Mouse (Mus musculus) heart, embryonic 13.5 days (tissue): ENCODE measurements around the gene Dgki. TPM values are rescaled to one million over a fixed set of nuclear protein-coding genes. Genes with fewer than 3 reads are reported as not detected.

Experiments used
- ATAC-seq: fragments of 200-750 bp; cut with Nextera tagmentation; 2 replicates; pipeline ENCODE4 v1.8.0; 2017; ENCODE audit warnings: moderate TSS enrichment; ENCODE audit not compliant: insufficient number of reproducible peaks, low FRiP score, low TSS enrichment; ENCODE audit errors: extremely low read depth
- H3K27ac ChIP-seq: fragments of 300-500 bp; sonication (generic); replicated peaks from 2 replicates; pipeline ENCODE4 v1.5.1; 2015; ENCODE audit warnings: moderate library complexity, mild to moderate bottlenecking, inconsistent platforms
- H3K27me3 ChIP-seq: fragments of 300-500 bp; sonication (generic); replicated peaks from 2 replicates; pipeline ENCODE4 v1.6.1; 2015; ENCODE audit warnings: mild to moderate bottlenecking, inconsistent platforms
- H3K36me3 ChIP-seq: fragments of 300-500 bp; sonication (generic); 2 replicates; pipeline ENCODE4 v1.6.1; 2015; ENCODE audit warnings: mild to moderate bottlenecking, inconsistent platforms
- H3K4me1 ChIP-seq: fragments of 300-500 bp; sonication (generic); 2 replicates; pipeline ENCODE4 v1.6.1; 2015; ENCODE audit warnings: inconsistent platforms
- H3K4me2 ChIP-seq: fragments of 300-500 bp; sonication (generic); 2 replicates; pipeline ENCODE4 v1.6.1; 2015; ENCODE audit warnings: inconsistent platforms, mild to moderate bottlenecking, moderate library complexity
- H3K4me3 ChIP-seq: fragments of 300-500 bp; sonication (generic); 2 replicates; pipeline ENCODE4 v1.5.1; 2015; ENCODE audit warnings: moderate library complexity, mild to moderate bottlenecking, inconsistent platforms
- H3K9ac ChIP-seq: fragments of 300-500 bp; sonication (generic); 2 replicates; pipeline ENCODE4 v1.6.1; 2015; ENCODE audit warnings: inconsistent platforms, mild to moderate bottlenecking, moderate library complexity
- H3K9me3 ChIP-seq: fragments of 300-500 bp; sonication (generic); 2 replicates; pipeline ENCODE4 v1.6.1; 2016; ENCODE audit warnings: inconsistent platforms
- WGBS: fragments of 180-500 bp; shearing (Covaris S2); methylation state at CpG from one replicate; pipeline ENCODE4 v1.1.7; 2015; ENCODE audit warnings: mixed read lengths; 5-methylcytosine and 5-hydroxymethylcytosine counted together
- polyA plus RNA-seq: library from polyadenylated mRNA; unstranded; fragments of >200 nt; fragmentation: Nextera tagmentation; extraction: Ambion mirVana; gene quantifications from 2 replicates; pipeline ENCODE4 v1.2.1, GENCODE M21; 2015

Gene Dgki
- 0.51 and 0.63 TPM in 2 replicates for polyA plus RNA-seq

- H3K9me3 ChIP-seq = no peaks in the 10 kb centered on the region
- under 1% methylated on average over 63 of the region's 65 CpGs for WGBS
- H3K4me2 ChIP-seq = peak within 1 kb of the TSS; percentile 97
- no peak for ATAC-seq
- peaks cover 19% of the 10 kb centered on the region for H3K4me1 ChIP-seq
- peak within 1 kb of the TSS; percentile 83 for H3K9ac ChIP-seq
- H3K36me3 ChIP-seq = no peaks in the 10 kb centered on the region
- H3K27ac ChIP-seq = no peak within 1 kb of the TSS
- peaks cover 65% of the 10 kb centered on the region for H3K27me3 ChIP-seq
- H3K4me3 ChIP-seq = peak within 1 kb of the TSS; percentile 72
Observed at GRCm38 (mm10) chr6:37299562-37300390, at the start of gene Dgki. Gene Dgki, minus strand, starts transcription at chr6:37300184.

- ATAC-seq = no peak
- no peaks in the 10 kb centered on the region for H3K9me3 ChIP-seq
- no peak overlapping the region for H3K27ac ChIP-seq
- peaks cover 81% of the 10 kb centered on the region for H3K36me3 ChIP-seq
- no peak overlapping the region for H3K4me2 ChIP-seq
- no peak overlapping the region for H3K4me3 ChIP-seq
- no peaks in the 10 kb centered on the region for H3K27me3 ChIP-seq
- H3K9ac ChIP-seq = no peak overlapping the region
- H3K4me1 ChIP-seq = peaks cover 9% of the 10 kb centered on the region; the same call in 1 of the 2 replicates
- WGBS = 78% methylated on average over 5 of the region's 5 CpGs
Observed at GRCm38 (mm10) chr6:37347606-37348005, 47.6 kb upstream of the Dgki start.

GRCm38 (mm10) chr6:37338055-37338454 is 38.1 kb upstream of the Dgki start:
- 73% methylated on average over 5 of the region's 5 CpGs for WGBS
- 0 out of 2 replicates have a peak overlapping the region, but pooled peaks have one; percentile 24 for H3K27ac ChIP-seq
- H3K4me1 ChIP-seq = peaks cover 16% of the 10 kb centered on the region
- H3K27me3 ChIP-seq = no peaks in the 10 kb centered on the region
- H3K4me2 ChIP-seq = no peak overlapping the region
- H3K9ac ChIP-seq = no peak overlapping the region
- H3K9me3 ChIP-seq = no peaks in the 10 kb centered on the region
- H3K36me3 ChIP-seq = peaks cover 91% of the 10 kb centered on the region
- no peak for ATAC-seq
- no peak overlapping the region for H3K4me3 ChIP-seq

- no peak overlapping the region for H3K4me3 ChIP-seq
- H3K9ac ChIP-seq = no peak overlapping the region; the same call in 1 of the 2 replicates
- peaks cover 96% of the 10 kb centered on the region for H3K36me3 ChIP-seq
- peaks cover 23% of the 10 kb centered on the region for H3K4me1 ChIP-seq
- H3K4me2 ChIP-seq = no peak overlapping the region
- WGBS = 26% methylated on average over 5 of the region's 5 CpGs
- no peaks in the 10 kb centered on the region for H3K27me3 ChIP-seq
- ATAC-seq = no peak
- H3K9me3 ChIP-seq = no peaks in the 10 kb centered on the region
- H3K27ac ChIP-seq = peak overlapping the region; percentile 56
Observed at GRCm38 (mm10) chr6:37336831-37337260, 36.9 kb upstream of the Dgki start.

GRCm38 (mm10) chr6:37336381-37336780 is 36.4 kb upstream of the Dgki start:
- peaks cover 28% of the 10 kb centered on the region for H3K4me1 ChIP-seq
- H3K4me2 ChIP-seq = no peak overlapping the region
- peaks cover 96% of the 10 kb centered on the region for H3K36me3 ChIP-seq
- no peaks in the 10 kb centered on the region for H3K9me3 ChIP-seq
- no peak overlapping the region; the same call in 1 of the 2 replicates for H3K9ac ChIP-seq
- ATAC-seq = no peak
- H3K27me3 ChIP-seq = no peaks in the 10 kb centered on the region
- no peak overlapping the region for H3K4me3 ChIP-seq
- 68% methylated on average over 7 of the region's 7 CpGs for WGBS
- H3K27ac ChIP-seq = peak overlapping the region; percentile 56

GRCm38 (mm10) chr6:37332846-37333245 is 32.9 kb upstream of the Dgki start:
- no peak overlapping the region for H3K4me3 ChIP-seq
- H3K36me3 ChIP-seq = peaks cover 88% of the 10 kb centered on the region
- H3K9ac ChIP-seq = no peak overlapping the region
- H3K27me3 ChIP-seq = no peaks in the 10 kb centered on the region
- no peak for ATAC-seq
- H3K27ac ChIP-seq = peak overlapping the region; percentile 88; the same call in 1 of the 2 replicates
- WGBS = 73% methylated on average over 10 of the region's 10 CpGs
- peaks cover 61% of the 10 kb centered on the region for H3K4me1 ChIP-seq
- no peak overlapping the region for H3K4me2 ChIP-seq
- no peaks in the 10 kb centered on the region for H3K9me3 ChIP-seq

- Histone ChIP-seq H3K4me2 (no peak overlapping the region), H3K27ac (peak overlapping the region; percentile 88), H3K27me3 (no peaks in the 10 kb centered on the region), H3K36me3 (peaks cover 61% of the 10 kb centered on the region), H3K4me3 (no peak overlapping the region), H3K4me1 (peaks cover 64% of the 10 kb centered on the region), H3K9me3 (no peaks in the 10 kb centered on the region), H3K9ac (peak overlapping the region; percentile 47; the same call in 1 of the 2 replicates)
- peak; percentile 47; the same call in 1 of the 2 replicates for ATAC-seq
- WGBS = 33% methylated on average over 5 of the region's 5 CpGs
Observed at GRCm38 (mm10) chr6:37329901-37330864, 30.2 kb upstream of the Dgki start.

- no peaks in the 10 kb centered on the region for H3K9me3 ChIP-seq
- 45% methylated on average over 3 of the region's 3 CpGs for WGBS
- no peak overlapping the region for H3K4me2 ChIP-seq
- ATAC-seq = no peak
- peak overlapping the region; percentile 88 for H3K27ac ChIP-seq
- H3K9ac ChIP-seq = no peak overlapping the region
- H3K4me3 ChIP-seq = no peak overlapping the region
- peaks cover 53% of the 10 kb centered on the region for H3K36me3 ChIP-seq
- H3K4me1 ChIP-seq = peaks cover 68% of the 10 kb centered on the region
- H3K27me3 ChIP-seq = no peaks in the 10 kb centered on the region
Observed at GRCm38 (mm10) chr6:37329376-37329775, 29.4 kb upstream of the Dgki start.

- H3K4me1 ChIP-seq = peaks cover 68% of the 10 kb centered on the region
- peak overlapping the region; percentile 88 for H3K27ac ChIP-seq
- no peaks in the 10 kb centered on the region for H3K9me3 ChIP-seq
- no peak for ATAC-seq
- no peak overlapping the region for H3K9ac ChIP-seq
- no peak overlapping the region for H3K4me3 ChIP-seq
- WGBS = 52% methylated on average over 7 of the region's 7 CpGs
- no peak overlapping the region for H3K4me2 ChIP-seq
- no peaks in the 10 kb centered on the region for H3K27me3 ChIP-seq
- peaks cover 46% of the 10 kb centered on the region for H3K36me3 ChIP-seq
Observed at GRCm38 (mm10) chr6:37328671-37329070, 28.7 kb upstream of the Dgki start.

GRCm38 (mm10) chr6:37327519-37327918 is 27.5 kb upstream of the Dgki start:
- no peak for ATAC-seq
- H3K36me3 ChIP-seq = peaks cover 34% of the 10 kb centered on the region
- no peak overlapping the region for H3K4me2 ChIP-seq
- no peaks in the 10 kb centered on the region for H3K27me3 ChIP-seq
- H3K27ac ChIP-seq = peak overlapping the region; percentile 25
- H3K4me3 ChIP-seq = no peak overlapping the region
- WGBS = 47% methylated on average over 6 of the region's 6 CpGs
- H3K4me1 ChIP-seq = peaks cover 67% of the 10 kb centered on the region
- no peak overlapping the region for H3K9ac ChIP-seq
- H3K9me3 ChIP-seq = no peaks in the 10 kb centered on the region

- H3K9me3 ChIP-seq = no peaks in the 10 kb centered on the region
- H3K36me3 ChIP-seq = peaks cover 25% of the 10 kb centered on the region
- WGBS = 22% methylated on average over 8 of the region's 8 CpGs
- H3K4me3 ChIP-seq = no peak overlapping the region
- H3K4me2 ChIP-seq = no peak overlapping the region
- no peaks in the 10 kb centered on the region for H3K27me3 ChIP-seq
- H3K27ac ChIP-seq = peak overlapping the region; percentile 58
- H3K9ac ChIP-seq = peak overlapping the region; percentile 50; the same call in 1 of the 2 replicates
- ATAC-seq = no peak
- peaks cover 58% of the 10 kb centered on the region for H3K4me1 ChIP-seq
Observed at GRCm38 (mm10) chr6:37326603-37326955, 26.6 kb upstream of the Dgki start.
